Mouse (Mus musculus) hindbrain, embryonic 11.5 days (tissue): ENCODE data around the gene Hoxc5. TPM values are rescaled to one million over a fixed set of nuclear protein-coding genes. Genes with fewer than 3 reads are reported as not detected.

Experiments used
- ATAC-seq: fragments of 200-750 bp; cut with Nextera tagmentation; 2 replicates; pipeline ENCODE4 v1.8.0; 2017; ENCODE audit warnings: mild to moderate bottlenecking, moderate TSS enrichment, moderate library complexity; ENCODE audit not compliant: low FRiP score
- DNase-seq: peaks from one replicate; pipeline ENCODE4 v3.0.0-alpha.2; 2015; ENCODE audit warnings: low spot score
- H3K27ac ChIP-seq: fragments of 300-500 bp; sonication (generic); 2 replicates; pipeline ENCODE4 v1.5.1; 2014; ENCODE audit warnings: mild to moderate bottlenecking, low read depth, low read length
- H3K27me3 ChIP-seq: fragments of 300-500 bp; sonication (generic); 2 replicates; pipeline ENCODE4 v1.6.1; 2014; ENCODE audit warnings: mild to moderate bottlenecking, low read length, moderate library complexity, mixed read lengths; ENCODE audit not compliant: control insufficient read depth, insufficient read depth
- H3K36me3 ChIP-seq: fragments of 300-500 bp; sonication (generic); 2 replicates; pipeline ENCODE4 v1.6.1; 2014; ENCODE audit warnings: mild to moderate bottlenecking, low read length, moderate library complexity, mixed read lengths; ENCODE audit not compliant: control insufficient read depth, insufficient read depth
- H3K4me1 ChIP-seq: fragments of 300-500 bp; sonication (generic); replicated peaks from 2 replicates; pipeline ENCODE4 v1.6.1; 2014; ENCODE audit warnings: low read length, mixed read lengths; ENCODE audit not compliant: control insufficient read depth, insufficient read depth
- H3K4me2 ChIP-seq: fragments of 300-500 bp; sonication (generic); replicated peaks from 2 replicates; pipeline ENCODE4 v1.6.1; 2014; ENCODE audit warnings: mild to moderate bottlenecking, low read depth, low read length
- H3K4me3 ChIP-seq: fragments of 300-500 bp; sonication (generic); 2 replicates; pipeline ENCODE4 v1.5.1; 2014; ENCODE audit warnings: low read depth, low read length
- H3K9ac ChIP-seq: fragments of 300-500 bp; sonication (generic); 2 replicates; pipeline ENCODE4 v1.6.1; 2014; ENCODE audit warnings: low read depth, low read length
- H3K9me3 ChIP-seq: fragments of 300-500 bp; sonication (generic); 2 replicates; pipeline ENCODE4 v1.6.1; 2016; ENCODE audit warnings: low read length; ENCODE audit not compliant: control insufficient read depth
- WGBS: fragments of 180-500 bp; shearing (Covaris S2); extraction: QIAGEN DNeasy Blood & Tissue Kit; methylation state at CpG from one replicate; pipeline ENCODE4 v1.1.7; 2014; 5-methylcytosine and 5-hydroxymethylcytosine counted together
- polyA plus RNA-seq: library from polyadenylated mRNA; unstranded; fragments of >200 nt; fragmentation: Nextera tagmentation; extraction: Ambion mirVana; gene quantifications from 2 replicates; pipeline ENCODE4 v1.2.1, GENCODE M21; 2014

The Hoxc5 gene
- polyA plus RNA-seq, 1 experiment from 2014 or later = 21.0 TPM

DNA sequence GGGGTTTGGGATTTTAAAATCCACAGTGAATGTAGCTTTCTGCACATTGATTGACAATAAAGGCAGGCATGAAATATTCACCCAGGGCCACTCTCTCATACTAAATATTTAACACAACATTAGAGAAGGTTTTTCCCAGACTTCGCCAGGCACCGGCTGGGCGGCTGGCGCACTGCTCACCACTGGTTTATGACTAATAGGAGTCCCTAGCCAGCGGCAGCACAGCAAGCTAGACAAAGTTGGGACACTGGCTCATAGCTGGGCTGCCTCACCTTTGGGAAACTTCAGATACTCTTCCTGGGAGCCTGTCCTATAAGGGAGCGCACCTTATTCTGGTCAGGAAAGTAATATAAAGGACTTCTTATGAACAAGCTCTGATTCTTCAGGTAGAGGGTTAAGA, 13.7 kb upstream of the Hoxc5 start:
- no peak overlapping the region for H3K4me2 ChIP-seq
- no peak overlapping the region for H3K27ac ChIP-seq
- no peak overlapping the region for H3K9ac ChIP-seq
- DNase-seq = no peak
- ATAC-seq = no peak
- H3K27me3 ChIP-seq = peaks cover 98% of the 10 kb centered on the region
- WGBS = 1% methylated on average over 6 of the region's 6 CpGs
- H3K9me3 ChIP-seq = no peaks in the 10 kb centered on the region
- H3K4me3 ChIP-seq = no peak overlapping the region
- H3K36me3 ChIP-seq = no peaks in the 10 kb centered on the region
- H3K4me1 ChIP-seq = no peaks in the 10 kb centered on the region

DNA sequence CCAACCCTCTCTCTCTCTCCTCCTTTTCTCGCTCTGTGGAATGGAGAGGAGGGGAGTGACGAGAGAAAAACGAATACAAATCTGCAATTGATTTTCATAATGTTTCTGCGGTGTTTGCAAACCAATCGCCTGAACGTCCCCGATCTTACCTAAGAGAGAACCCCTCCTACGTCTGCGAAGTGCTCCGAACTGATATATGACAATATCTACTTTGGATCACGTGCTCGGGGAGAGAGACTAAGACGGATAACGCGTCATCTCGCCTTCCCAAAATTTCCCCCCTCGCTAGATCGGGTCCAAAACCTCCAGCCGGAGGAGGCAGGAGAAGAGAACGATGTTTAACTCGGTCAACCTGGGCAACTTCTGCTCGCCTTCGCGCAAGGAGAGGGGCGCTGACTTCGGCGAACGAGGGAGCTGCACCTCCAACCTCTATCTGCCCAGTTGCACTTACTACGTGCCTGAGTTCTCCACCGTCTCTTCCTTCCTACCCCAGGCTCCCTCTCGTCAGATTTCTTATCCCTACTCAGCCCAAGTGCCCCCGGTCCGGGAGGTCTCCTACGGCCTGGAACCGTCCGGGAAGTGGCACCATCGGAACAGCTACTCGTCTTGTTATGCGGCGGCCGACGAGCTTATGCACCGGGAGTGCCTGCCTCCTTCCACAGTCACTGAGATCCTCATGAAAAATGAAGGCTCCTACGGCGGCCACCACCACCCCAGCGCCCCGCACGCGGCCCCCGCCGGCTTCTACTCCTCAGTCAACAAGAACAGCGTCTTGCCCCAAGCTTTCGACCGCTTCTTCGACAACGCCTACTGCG, 12.8 kb upstream of the Hoxc5 start, which contains the start of gene Hoxc11:
Gene Hoxc11 (plus strand): TSS at position 236 of the 815 bp plus-strand sequence.
- no peak within 1 kb of the TSS for H3K27ac ChIP-seq
- under 1% methylated on average over 56 of the region's 57 CpGs for WGBS
- H3K36me3 ChIP-seq = no peaks in the 10 kb centered on the region
- H3K9ac ChIP-seq = no peak within 1 kb of the TSS
- no peak within 1 kb of the TSS for H3K4me3 ChIP-seq
- no peak for ATAC-seq
- no peaks in the 10 kb centered on the region for H3K4me1 ChIP-seq
- H3K27me3 ChIP-seq = peaks cover 98% of the 10 kb centered on the region
- H3K9me3 ChIP-seq = no peaks in the 10 kb centered on the region
- no peak for DNase-seq
- H3K4me2 ChIP-seq = no peak within 1 kb of the TSS

DNA sequence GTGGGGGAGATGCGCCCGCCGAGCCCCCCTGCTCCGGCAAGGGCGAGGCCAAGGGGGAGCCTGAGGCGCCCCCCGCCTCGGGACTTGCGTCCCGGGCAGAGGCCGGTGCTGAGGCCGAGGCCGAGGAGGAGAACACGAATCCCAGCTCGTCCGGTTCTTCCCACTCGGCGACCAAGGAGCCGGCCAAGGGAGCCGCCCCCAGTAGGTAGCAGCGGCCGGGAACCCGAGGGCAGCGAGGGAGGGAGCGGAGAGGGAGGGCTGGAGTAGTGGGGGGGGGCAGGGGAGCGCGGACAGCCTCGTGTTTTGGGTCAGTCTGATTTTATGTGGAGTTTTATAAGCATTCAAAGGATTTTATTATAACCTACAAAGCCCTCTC, 12.2 kb upstream of the Hoxc5 start:
- no peak overlapping the region for H3K4me3 ChIP-seq
- ATAC-seq = no peak
- no peaks in the 10 kb centered on the region for H3K9me3 ChIP-seq
- no peak overlapping the region for H3K9ac ChIP-seq
- 0% methylated on average over 28 of the region's 28 CpGs for WGBS
- H3K27ac ChIP-seq = no peak overlapping the region
- peaks cover 98% of the 10 kb centered on the region for H3K27me3 ChIP-seq
- no peak overlapping the region for H3K4me2 ChIP-seq
- no peaks in the 10 kb centered on the region for H3K36me3 ChIP-seq
- no peak for DNase-seq
- H3K4me1 ChIP-seq = no peaks in the 10 kb centered on the region

DNA sequence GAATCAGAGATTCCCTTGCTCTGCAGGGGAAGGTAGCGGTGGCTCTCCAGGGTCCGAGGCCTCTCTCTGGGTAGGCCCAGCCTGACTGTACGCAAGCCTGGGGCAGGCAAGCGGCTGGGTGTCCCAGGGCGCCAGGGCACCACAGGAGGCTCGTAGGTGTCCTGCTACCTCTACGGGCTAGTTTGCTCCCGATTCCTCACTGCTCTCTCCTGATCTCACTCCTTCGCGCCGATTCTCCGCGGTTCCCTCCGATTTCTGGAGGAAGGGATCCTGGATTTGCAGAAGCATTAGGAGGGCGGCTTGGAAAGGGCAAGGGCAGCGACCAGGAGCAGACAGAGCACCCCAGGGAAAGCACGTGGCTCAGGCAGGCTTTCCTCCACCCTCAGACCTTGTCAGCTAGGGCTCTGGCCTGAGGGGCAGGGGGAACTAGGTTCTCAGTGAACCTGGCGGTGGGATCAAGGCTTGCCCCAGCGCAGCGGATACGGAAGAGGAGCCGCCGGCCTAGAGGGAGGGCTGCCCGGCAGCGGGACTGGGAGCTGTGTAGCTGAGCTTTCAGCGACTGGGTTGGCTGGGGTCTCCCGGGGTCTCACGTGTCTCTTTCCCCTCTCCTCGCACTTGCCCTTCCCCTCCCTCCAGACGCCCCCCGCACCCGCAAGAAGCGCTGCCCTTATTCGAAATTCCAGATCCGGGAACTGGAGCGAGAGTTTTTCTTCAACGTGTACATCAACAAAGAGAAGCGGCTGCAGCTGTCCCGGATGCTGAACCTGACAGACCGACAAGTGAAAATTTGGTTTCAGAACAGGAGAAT, 11.2 kb upstream of the Hoxc5 start:
- H3K27me3 ChIP-seq = peaks cover 98% of the 10 kb centered on the region
- DNase-seq (no peak), ATAC-seq (no peak)
- no peak overlapping the region for H3K9ac ChIP-seq
- no peak overlapping the region for H3K27ac ChIP-seq
- no peak overlapping the region for H3K4me2 ChIP-seq
- H3K4me1 ChIP-seq = no peaks in the 10 kb centered on the region
- H3K4me3 ChIP-seq = no peak overlapping the region
- H3K36me3 ChIP-seq = no peaks in the 10 kb centered on the region
- 0% methylated on average over 39 of the region's 40 CpGs for WGBS
- H3K9me3 ChIP-seq = no peaks in the 10 kb centered on the region

GRCm38 (mm10) chr15:102956906-102957305, 10.3 kb upstream of the Hoxc5 start:
- no peaks in the 10 kb centered on the region for H3K9me3 ChIP-seq
- H3K9ac ChIP-seq = no peak overlapping the region
- DNase-seq (no peak), ATAC-seq (no peak)
- no peaks in the 10 kb centered on the region for H3K36me3 ChIP-seq
- no peak overlapping the region for H3K4me2 ChIP-seq
- peaks cover 98% of the 10 kb centered on the region for H3K27me3 ChIP-seq
- no peak overlapping the region for H3K4me3 ChIP-seq
- no peaks in the 10 kb centered on the region for H3K4me1 ChIP-seq
- WGBS = under 1% methylated on average over 12 of the region's 12 CpGs
- no peak overlapping the region for H3K27ac ChIP-seq

GRCm38 (mm10) chr15:102959663-102960191, 7.5 kb upstream of the Hoxc5 start:
- no peak overlapping the region for H3K9ac ChIP-seq
- ATAC-seq (no peak), DNase-seq (no peak)
- no peak overlapping the region for H3K27ac ChIP-seq
- no peaks in the 10 kb centered on the region for H3K36me3 ChIP-seq
- H3K27me3 ChIP-seq = peaks cover 96% of the 10 kb centered on the region
- no peak overlapping the region for H3K4me2 ChIP-seq
- H3K4me3 ChIP-seq = no peak overlapping the region
- no peaks in the 10 kb centered on the region for H3K4me1 ChIP-seq
- H3K9me3 ChIP-seq = no peaks in the 10 kb centered on the region
- WGBS = 2% methylated on average over 13 of the region's 13 CpGs

DNA sequence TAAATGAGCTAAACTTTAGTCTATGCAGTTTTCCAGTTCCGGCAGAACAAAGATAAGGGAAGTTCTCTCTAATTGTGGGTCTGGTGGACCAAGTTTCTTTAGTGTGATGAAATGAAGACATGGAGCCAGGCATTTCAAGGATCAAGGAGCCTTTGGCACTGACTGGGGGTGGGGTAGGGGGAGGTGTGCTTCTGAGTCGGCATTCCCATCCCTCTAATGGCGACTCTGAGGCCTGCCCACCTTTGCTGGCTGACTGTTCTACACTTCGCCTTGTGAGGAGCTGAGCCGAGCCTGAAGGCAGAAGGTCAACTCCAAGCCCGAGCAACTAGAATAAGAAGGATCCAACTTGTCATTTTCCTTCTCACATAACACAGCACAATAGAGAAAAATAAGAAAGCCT, 5.5 kb upstream of the Hoxc5 start:
- no peak overlapping the region for H3K4me3 ChIP-seq
- no peak overlapping the region for H3K4me2 ChIP-seq
- H3K9me3 ChIP-seq = no peaks in the 10 kb centered on the region
- ATAC-seq (no peak), DNase-seq (no peak)
- peaks cover 97% of the 10 kb centered on the region for H3K27me3 ChIP-seq
- WGBS = 6% methylated on average over 6 of the region's 6 CpGs
- no peak overlapping the region for H3K27ac ChIP-seq
- no peaks in the 10 kb centered on the region for H3K36me3 ChIP-seq
- H3K4me1 ChIP-seq = no peaks in the 10 kb centered on the region
- H3K9ac ChIP-seq = no peak overlapping the region

DNA sequence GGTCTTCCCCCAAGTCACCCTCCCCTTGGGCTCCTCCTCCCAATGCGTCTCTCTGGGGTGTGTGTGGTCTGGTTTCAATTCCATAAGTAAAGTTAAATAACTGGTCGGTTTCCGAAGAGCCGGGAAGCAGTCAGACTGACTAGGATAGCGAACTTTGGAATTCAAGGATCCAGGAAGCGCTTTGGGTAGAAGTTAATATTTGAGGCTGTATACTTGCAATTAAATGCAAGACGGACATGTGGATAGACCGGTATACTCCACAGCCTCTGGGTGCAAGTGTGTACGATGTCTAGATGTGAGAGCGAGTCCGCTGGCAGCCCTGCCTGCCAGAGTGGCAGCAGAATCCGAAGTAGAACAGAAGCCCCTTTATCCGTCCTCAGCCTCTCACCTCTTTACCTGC, 4.8 kb upstream of the Hoxc5 start:
- no peaks in the 10 kb centered on the region for H3K9me3 ChIP-seq
- ATAC-seq = no peak
- WGBS = 1% methylated on average over 13 of the region's 13 CpGs
- no peak overlapping the region for H3K4me3 ChIP-seq
- no peak overlapping the region for H3K9ac ChIP-seq
- no peak overlapping the region for H3K4me2 ChIP-seq
- H3K27ac ChIP-seq = no peak overlapping the region
- no peak for DNase-seq
- H3K4me1 ChIP-seq = no peaks in the 10 kb centered on the region
- H3K27me3 ChIP-seq = peaks cover 97% of the 10 kb centered on the region
- H3K36me3 ChIP-seq = no peaks in the 10 kb centered on the region
